Mouse (Mus musculus) MEL-GATA-1-ER (cell line): ENCODE results near the gene Mark4.

Experiments
- DNase-seq: peaks from one replicate; pipeline ENCODE4 v3.0.0-alpha.2; 2012; ENCODE audit warnings: low read depth; ENCODE audit errors: extremely low read depth

The Mark4 gene

GRCm38 (mm10) chr7:19458591-19459111 is at the start of gene Mark4:
Gene Mark4 (minus strand): TSS chr7:19458821.
- peak; percentile 59 for DNase-seq

- no peak for DNase-seq
Measured at GRCm38 (mm10) chr7:19507612-19507981, 49.0 kb upstream of the Mark4 start.

GRCm38 (mm10) chr7:19506969-19507611 is 48.5 kb upstream of the Mark4 start:
- DNase-seq: no peak

GRCm38 (mm10) chr7:19506326-19506725 is 47.7 kb upstream of the Mark4 start:
- peak; percentile 68 for DNase-seq

- no peak for DNase-seq
Measured at GRCm38 (mm10) chr7:19503481-19504068, 45.0 kb upstream of the Mark4 start.

GRCm38 (mm10) chr7:19501658-19502057 is 43.0 kb upstream of the Mark4 start:
- DNase-seq: no peak

- no peak for DNase-seq
Measured at GRCm38 (mm10) chr7:19500420-19501363, 42.1 kb upstream of the Mark4 start.

GRCm38 (mm10) chr7:19498326-19498725 is 39.7 kb upstream of the Mark4 start:
- no peak for DNase-seq

GRCm38 (mm10) chr7:19496214-19496555 is 37.6 kb upstream of the Mark4 start:
- no peak for DNase-seq

GRCm38 (mm10) chr7:19495521-19496213 is 37.0 kb upstream of the Mark4 start:
- no peak for DNase-seq

- no peak for DNase-seq
Measured at GRCm38 (mm10) chr7:19494751-19495474, 36.3 kb upstream of the Mark4 start.

- DNase-seq: no peak
Measured at GRCm38 (mm10) chr7:19491731-19492130, 33.1 kb upstream of the Mark4 start.

- no peak for DNase-seq
Measured at GRCm38 (mm10) chr7:19489525-19489924, 30.9 kb upstream of the Mark4 start.

GRCm38 (mm10) chr7:19486549-19486948 is 27.9 kb upstream of the Mark4 start:
- DNase-seq: no peak

- DNase-seq: no peak
Measured at GRCm38 (mm10) chr7:19485488-19485887, 26.9 kb upstream of the Mark4 start.

- no peak for DNase-seq
Measured at GRCm38 (mm10) chr7:19483281-19483680, 24.7 kb upstream of the Mark4 start.

- DNase-seq: no peak
Measured at GRCm38 (mm10) chr7:19477624-19478384, 19.2 kb upstream of the Mark4 start.

- DNase-seq: no peak
Measured at GRCm38 (mm10) chr7:19477084-19477483, 18.5 kb upstream of the Mark4 start.

- no peak for DNase-seq
Measured at GRCm38 (mm10) chr7:19473875-19474443, 15.3 kb upstream of the Mark4 start.

- no peak for DNase-seq
Measured at GRCm38 (mm10) chr7:19472403-19472802, 13.8 kb upstream of the Mark4 start.
